Mouse (Mus musculus): ENCODE measurements around the gene Prx.

The Prx gene

DNA sequence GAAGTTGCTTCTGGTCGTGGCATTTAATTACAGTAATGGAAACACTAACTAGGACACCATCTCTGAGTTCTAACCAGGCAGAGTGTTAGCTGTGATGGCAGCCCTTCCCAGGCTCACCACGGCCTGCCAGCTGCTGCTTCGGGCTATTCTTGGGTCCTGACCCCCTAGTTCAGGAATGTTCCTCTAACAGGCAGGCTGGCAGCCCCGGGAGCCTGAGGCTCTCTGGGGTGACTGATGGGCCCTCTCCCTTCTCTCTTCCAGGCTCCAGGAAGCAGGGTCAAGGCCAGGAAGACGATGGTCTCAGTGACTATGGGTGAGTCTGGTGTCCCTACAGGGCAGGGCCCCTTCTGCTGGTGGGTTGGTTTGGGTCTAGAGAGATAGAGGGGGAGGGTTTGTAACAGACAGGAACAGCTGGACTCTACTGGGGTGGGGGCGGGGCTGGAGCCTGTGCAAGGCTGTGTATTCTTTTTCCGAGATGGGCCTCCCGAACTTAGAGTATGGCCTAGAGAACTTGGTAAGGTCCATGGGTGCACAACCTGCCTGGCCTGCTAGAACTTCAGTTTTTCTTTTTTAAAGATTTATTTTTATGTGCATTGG lies 61.3 kb downstream of the Prx start:
- DNase-seq (ENCODE audit: low spot score) = no peak

DNA sequence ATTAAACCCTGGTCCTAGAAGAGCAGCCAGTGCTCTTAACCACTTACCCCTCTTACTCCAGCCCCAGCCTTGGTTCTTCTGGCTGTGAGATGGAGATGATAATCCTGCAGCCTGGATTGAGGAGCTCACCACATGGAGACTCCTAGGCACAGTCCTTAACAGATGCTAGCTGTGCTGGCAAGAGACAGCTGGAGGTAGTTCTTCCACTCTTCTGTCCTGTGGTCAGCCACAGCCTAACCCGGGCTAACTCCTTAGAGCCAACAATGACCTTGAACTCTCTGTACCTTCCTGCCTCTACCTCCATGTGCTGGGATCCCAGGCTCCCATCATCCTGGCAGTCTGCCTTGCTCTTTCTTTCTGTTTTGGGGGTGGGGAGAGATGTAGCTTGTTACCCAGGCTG lies 61.9 kb downstream of the Prx start:
- no peak for DNase-seq (ENCODE audit: low spot score)
